Mouse (Mus musculus) heart, postnatal 14 days (tissue): ENCODE measurements around the gene Mto1. TPM values are rescaled to one million over a fixed set of nuclear protein-coding genes. Genes with fewer than 3 reads are reported as not detected.
"Not testable (repeated sequence)": the region's sequence is repeated elsewhere in the genome, so short reads cannot be mapped to it uniquely, and the experiment has no call there.

Source experiments
- DNase-seq, 2 experiments: peaks; one replicate each; pipeline ENCODE4 v3.0.0; 2021 to 2022
- intact Hi-C: fragments of 180-260 bp; cut with DNase I; formaldehyde crosslinking; loops from one replicate; pipeline ENCODE4 v1.15.1; 2025
- total RNA-seq, 2 experiments: library from RNA; stranded (reverse); gene quantifications; 2 replicates each; pipeline ENCODE4 v1.2.3; 2021

Gene Mto1
- total RNA-seq, 2 experiments from 2014 or later = 20.6 to 23.5 TPM

GRCm38 (mm10) chr9:78474771-78475382 lies 26.9 kb downstream of the Mto1 start:
- no peak for DNase-seq
- intact Hi-C loops = loop anchor here (5.0 kb wide), 1 partner anchor 77 kb away; no protein-coding TSS in a partner anchor

GRCm38 (mm10) chr9:78475383-78475780 lies 27.4 kb downstream of the Mto1 start:
- DNase-seq = no peak
- intact Hi-C loops = loop anchor here (5.0 kb wide), 1 partner anchor 77 kb away; no protein-coding TSS in a partner anchor

DNA sequence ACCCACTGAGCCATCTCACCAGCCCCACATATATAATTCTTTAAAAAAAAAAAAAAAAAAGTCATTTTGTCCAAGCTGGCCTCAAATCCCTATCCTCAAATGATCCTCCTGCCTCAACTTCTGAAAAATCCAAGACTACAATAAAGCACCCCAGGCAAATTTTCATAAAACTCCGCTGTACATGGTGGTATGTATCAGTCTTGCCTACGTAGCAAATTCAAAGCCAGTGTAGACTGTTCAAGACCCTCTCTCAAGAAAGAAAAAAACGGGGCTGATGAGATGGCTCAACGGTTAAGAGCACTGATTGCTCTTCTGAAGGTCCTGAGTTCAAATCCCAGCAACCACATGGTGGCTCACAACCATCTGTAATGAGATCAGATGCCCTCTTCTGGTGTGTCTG lies 27.9 kb downstream of the Mto1 start:
- intact Hi-C loops = loop anchor here (2.0 to 5.0 kb wide), 2 partner anchors 51 to 76 kb away; no protein-coding TSS in a partner anchor
- no peak for DNase-seq

DNA sequence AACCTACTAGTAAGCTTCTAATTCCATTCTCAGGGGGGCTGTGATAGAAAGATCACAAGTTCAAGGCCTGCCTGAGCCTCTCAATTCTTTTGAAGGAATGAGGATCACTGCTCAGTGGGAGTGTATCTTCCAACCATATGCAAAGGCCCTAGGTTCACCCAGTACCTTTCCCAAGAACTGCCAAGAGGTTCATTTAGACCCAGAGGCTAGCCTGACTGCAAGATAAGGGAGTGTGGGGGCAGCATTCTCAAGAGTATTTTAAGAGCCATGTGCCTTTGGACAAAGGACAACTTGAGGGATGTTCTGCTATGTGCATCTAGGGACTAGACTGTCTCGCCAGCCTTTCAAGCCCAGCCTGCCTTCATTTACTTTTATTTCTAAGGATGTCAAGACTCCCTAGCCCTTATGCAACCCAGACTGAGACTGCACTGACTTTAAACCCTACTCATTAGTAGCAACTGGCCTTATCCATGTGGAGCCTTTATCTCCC lies 28.6 kb downstream of the Mto1 start:
- intact Hi-C loops = loop anchor here (2.0 to 5.0 kb wide), 2 partner anchors 50 to 76 kb away; no protein-coding TSS in a partner anchor
- DNase-seq = no peak

DNA sequence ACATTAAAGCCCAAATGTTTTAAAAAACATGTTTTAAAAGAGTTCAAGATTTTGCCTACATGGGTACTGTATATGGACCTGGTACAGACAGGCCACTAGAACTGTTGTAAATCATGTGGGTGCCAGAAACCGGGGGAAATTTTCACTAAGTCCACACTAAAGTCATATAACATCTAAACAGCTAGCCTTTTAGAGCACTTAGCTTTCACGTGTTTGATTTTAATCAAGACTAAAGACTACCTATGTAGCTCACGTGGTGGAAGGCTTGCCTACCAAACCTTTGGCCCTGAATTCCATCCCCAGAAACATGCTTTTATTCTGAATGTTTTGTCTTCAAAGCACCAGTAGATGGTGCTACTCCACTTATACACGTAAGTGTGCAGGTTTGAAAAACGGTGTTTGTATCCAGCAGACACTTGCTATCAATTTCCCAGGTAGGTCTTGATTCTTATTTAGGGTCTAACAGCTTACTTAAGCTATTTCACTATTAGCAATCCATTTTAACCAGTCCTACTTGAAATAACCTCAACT lies 29.1 kb downstream of the Mto1 start:
- intact Hi-C loops = loop anchor here (2.0 to 5.0 kb wide), 2 partner anchors 50 to 75 kb away; no protein-coding TSS in a partner anchor
- DNase-seq = peak in 1 of 2 experiments; percentile 17

DNA sequence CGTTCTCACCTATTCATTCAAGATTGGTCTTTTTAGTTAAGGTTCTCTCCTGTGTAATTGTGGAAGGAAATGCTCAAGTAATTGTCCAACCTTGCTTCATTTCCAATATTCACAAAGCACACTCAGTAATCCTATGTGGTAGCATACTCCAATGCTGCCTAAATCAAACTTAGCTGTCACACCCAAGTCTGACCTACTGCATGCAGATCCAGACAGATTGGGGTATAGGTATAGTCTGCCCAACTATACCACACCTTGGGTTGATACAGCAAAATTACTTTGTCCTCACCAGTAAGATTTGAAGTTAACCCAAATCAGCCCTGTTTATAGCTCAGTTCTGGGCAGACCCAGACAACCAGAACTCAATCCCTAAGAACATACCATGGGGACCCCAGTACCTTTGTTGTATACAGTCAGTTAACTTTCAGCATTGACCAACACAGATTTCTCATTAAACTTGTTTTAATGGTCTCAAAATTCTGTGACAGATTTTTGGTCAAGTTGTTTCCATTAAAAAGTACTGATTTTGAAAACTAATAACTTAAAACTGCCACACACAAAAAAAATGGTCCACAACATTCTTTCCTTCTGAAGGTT lies 30.1 kb downstream of the Mto1 start:
- not testable (repeated sequence) for DNase-seq
- intact Hi-C loops = loop anchor here (5.0 kb wide), 1 partner anchor 74 kb away; no protein-coding TSS in a partner anchor

DNA sequence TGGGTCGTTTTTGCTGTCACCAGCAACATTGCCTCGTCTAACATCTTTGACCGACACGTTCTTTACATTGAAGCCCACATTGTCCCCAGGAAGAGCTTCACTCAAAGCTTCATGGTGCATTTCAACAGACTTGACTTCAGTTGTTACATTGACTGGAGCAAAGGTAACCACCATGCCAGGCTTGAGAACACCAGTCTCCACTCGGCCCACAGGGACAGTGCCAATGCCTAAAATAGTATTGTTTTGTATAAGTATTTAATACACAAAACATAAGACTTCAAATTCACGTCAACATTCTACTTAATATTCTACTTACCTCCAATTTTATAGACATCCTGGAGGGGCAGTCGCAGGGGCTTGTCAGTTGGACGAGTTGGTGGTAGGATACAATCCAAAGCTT lies 31.3 kb downstream of the Mto1 start:
- DNase-seq = not testable (repeated sequence)
- intact Hi-C loops = loop anchor here (5.0 kb wide), 1 partner anchor 73 kb away; no protein-coding TSS in a partner anchor

DNA sequence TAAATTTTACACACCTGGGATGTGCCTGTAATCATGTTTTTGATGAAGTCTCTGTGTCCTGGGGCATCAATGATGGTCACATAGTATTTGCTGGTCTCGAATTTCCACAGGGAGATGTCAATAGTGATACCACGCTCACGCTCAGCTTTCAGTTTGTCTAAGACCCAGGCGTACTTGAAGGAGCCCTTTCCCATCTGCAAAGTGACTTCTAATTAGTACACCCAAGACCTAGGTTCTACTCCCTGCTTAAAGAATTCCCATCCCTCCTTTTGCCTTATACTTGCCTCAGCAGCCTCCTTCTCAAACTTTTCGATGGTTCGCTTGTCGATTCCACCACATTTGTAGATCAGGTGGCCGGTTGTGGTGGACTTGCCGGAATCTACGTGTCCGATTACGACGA lies 32.2 kb downstream of the Mto1 start:
- intact Hi-C loops = loop anchor here (2.0 kb wide), 1 partner anchor 31 kb away; the partner anchor contains the start of genes Gm17324 and Mto1
- DNase-seq = not testable (repeated sequence)

GRCm38 (mm10) chr9:78480706-78481358 lies 32.8 kb downstream of the Mto1 start:
- DNase-seq = peak; percentile 75 to 81
- intact Hi-C loops = loop anchor here (2.0 kb wide), 1 partner anchor 32 kb away; the partner anchor contains the start of genes Gm17324 and Mto1

GRCm38 (mm10) chr9:78481423-78482331 lies 33.7 kb downstream of the Mto1 start:
- intact Hi-C loops = loop anchor here (2.0 kb wide), 1 partner anchor 33 kb away; the partner anchor contains the start of genes Gm17324 and Mto1
- DNase-seq = peak; percentile 94 to 95

- intact Hi-C loops = no loop called here
- no peak for DNase-seq
Measured at GRCm38 (mm10) chr9:78482386-78482785, 34.4 kb downstream of the Mto1 start.

DNA sequence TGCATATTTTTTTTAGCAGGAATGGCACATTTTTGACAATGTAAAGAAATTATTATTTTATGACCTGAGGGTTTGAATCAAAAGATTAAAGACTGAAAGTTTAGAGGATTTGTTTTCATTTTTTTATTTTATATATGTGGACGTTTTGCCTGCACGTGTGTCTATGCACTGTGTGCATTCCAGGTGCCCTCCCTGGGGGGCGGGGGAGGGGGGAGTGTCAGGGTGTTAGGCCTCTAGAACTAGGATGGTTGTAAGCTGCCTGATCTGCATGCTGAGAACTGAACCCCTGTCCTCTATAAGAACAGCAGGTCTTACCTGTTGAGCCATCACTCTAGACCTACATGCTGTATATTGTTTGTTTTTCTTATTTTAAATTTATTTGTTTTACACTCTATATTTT lies 36.7 kb downstream of the Mto1 start:
- DNase-seq = no peak
- intact Hi-C loops = no loop called here

GRCm38 (mm10) chr9:78488021-78488420 lies 40.0 kb downstream of the Mto1 start:
- intact Hi-C loops, DNase-seq: not testable (repeated sequence)

DNA sequence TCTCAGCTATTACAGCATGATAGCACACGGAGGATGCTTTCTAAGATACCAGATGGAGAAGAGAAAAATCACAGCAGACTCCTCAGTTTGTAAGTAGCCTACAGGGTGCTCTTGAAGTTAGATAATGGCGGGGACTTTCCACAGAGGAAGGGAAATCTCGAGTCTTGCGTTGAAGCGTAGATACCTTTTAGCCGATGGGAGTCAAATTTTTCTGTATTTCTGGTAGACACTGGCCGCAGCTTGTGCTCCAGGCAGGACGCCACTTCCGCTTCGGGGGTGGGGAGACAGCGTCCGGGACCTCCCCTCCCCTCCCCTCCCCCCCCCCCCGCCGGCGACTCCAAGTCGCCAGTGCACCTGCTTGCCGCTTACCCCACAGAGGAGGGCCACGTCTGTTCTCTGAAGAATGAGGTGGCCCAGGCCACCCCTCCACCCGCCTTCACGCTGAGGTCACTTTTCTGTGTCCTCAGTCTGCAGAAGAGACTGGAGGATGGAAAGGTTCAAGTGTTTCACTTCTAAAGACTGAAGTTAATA lies 40.9 kb downstream of the Mto1 start, which contains the start of gene Eef1a1:
Gene Eef1a1 (minus strand): TSS at position 262 of the 531 bp plus-strand sequence.
- intact Hi-C loops = no loop called here
- peak; percentile 72 to 77 for DNase-seq

- intact Hi-C loops = no loop called here
- no peak for DNase-seq
Measured at GRCm38 (mm10) chr9:78491169-78491568, 43.2 kb downstream of the Mto1 start.

- intact Hi-C loops = no loop called here
- DNase-seq = no peak
Measured at GRCm38 (mm10) chr9:78492254-78492653, 44.2 kb downstream of the Mto1 start.

GRCm38 (mm10) chr9:78493171-78493570 lies 45.2 kb downstream of the Mto1 start:
- intact Hi-C loops = no loop called here
- DNase-seq = no peak

DNA sequence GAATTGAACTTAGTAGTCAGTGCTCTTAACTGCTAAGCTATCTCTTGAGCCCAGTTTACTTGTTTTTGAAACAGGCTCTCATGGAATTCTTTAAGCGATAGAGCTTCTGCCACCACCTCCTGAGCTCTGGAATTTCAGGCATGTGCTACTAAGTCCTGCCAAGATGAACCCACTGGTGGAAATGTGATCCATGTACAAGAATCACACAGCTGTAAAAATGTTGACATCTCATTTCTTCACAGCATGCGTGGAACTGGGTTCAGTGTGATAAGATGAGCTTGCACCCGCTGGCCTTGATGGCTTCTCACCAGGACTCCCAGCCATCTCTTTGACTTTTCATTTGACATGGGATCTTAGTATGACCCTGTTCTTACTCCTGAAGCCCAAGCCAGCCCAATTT lies 52.4 kb downstream of the Mto1 start:
- no peak for DNase-seq
- intact Hi-C loops = no loop called here

DNA sequence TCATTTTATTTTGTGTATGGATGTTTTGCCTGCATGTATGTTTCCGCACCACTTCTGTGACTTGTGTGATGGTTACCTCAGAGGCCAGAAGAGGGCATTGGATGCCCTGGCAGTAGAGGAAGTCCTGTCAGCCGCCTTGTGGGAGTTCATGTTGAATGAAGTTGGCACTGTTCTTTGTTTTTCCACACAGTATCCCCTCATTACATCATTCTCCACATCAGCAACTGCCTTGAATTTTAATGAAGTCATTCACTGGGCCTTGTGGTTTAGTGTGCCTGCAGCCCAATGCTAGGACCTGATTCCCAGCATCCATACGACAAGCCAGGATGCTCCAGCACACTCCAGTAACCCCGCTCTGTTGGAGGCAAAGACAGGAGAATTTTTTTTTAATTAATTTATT lies 53.3 kb downstream of the Mto1 start:
- intact Hi-C loops = no loop called here
- no peak for DNase-seq
